Mouse (Mus musculus) stomach, embryonic 15.5 days (tissue): Measurements from ENCODE around the gene Nod2. TPM values are rescaled to one million over a fixed set of nuclear protein-coding genes. Genes with fewer than 3 reads are reported as not detected.

Experiments
- ATAC-seq: fragments of 200-750 bp; cut with Nextera tagmentation; 2 replicates; pipeline ENCODE4 v1.8.0; 2017; ENCODE audit warnings: low read depth, moderate number of reproducible peaks, moderate TSS enrichment; ENCODE audit not compliant: insufficient read depth, low FRiP score
- H3K27ac ChIP-seq: fragments of 300-500 bp; sonication (generic); 2 replicates; pipeline ENCODE4 v1.5.1; 2015; ENCODE audit warnings: mild to moderate bottlenecking, inconsistent platforms
- H3K27me3 ChIP-seq: fragments of 300-500 bp; sonication (generic); replicated peaks from 2 replicates; pipeline ENCODE4 v1.6.1; 2015; ENCODE audit warnings: inconsistent platforms
- H3K36me3 ChIP-seq: fragments of 300-500 bp; sonication (generic); 2 replicates; pipeline ENCODE4 v1.6.1; 2015; ENCODE audit warnings: inconsistent platforms
- H3K4me1 ChIP-seq: fragments of 300-500 bp; sonication (generic); 2 replicates; pipeline ENCODE4 v1.6.1; 2015; ENCODE audit warnings: inconsistent platforms
- H3K4me2 ChIP-seq: fragments of 300-500 bp; sonication (generic); 2 replicates; pipeline ENCODE4 v1.6.1; 2015; ENCODE audit warnings: mild to moderate bottlenecking, inconsistent platforms
- H3K4me3 ChIP-seq: fragments of 300-500 bp; sonication (generic); replicated peaks from 2 replicates; pipeline ENCODE4 v1.5.1; 2015; ENCODE audit warnings: inconsistent platforms
- H3K9ac ChIP-seq: fragments of 300-500 bp; sonication (generic); 2 replicates; pipeline ENCODE4 v1.6.1; 2015; ENCODE audit warnings: inconsistent platforms
- H3K9me3 ChIP-seq: fragments of 300-500 bp; sonication (generic); 2 replicates; pipeline ENCODE4 v1.6.1; 2016; ENCODE audit warnings: inconsistent platforms
- WGBS: fragments of 180-500 bp; shearing (Covaris S2); methylation state at CpG from one replicate; pipeline ENCODE4 v1.1.7; 2015; 5-methylcytosine and 5-hydroxymethylcytosine counted together
- polyA plus RNA-seq: library from polyadenylated mRNA; unstranded; fragments of >200 nt; fragmentation: Nextera tagmentation; extraction: Ambion mirVana; gene quantifications from 2 replicates; pipeline ENCODE4 v1.2.1, GENCODE M21; 2015

Nod2 gene
- polyA plus RNA-seq, 1 experiment from 2014 or later = 0.21 TPM

- Histone ChIP-seq H3K4me2 (no peak overlapping the region), H3K27ac (no peak overlapping the region), H3K9ac (no peak overlapping the region), H3K4me1 (no peaks in the 10 kb centered on the region), H3K27me3 (peaks cover 16% of the 10 kb centered on the region), H3K36me3 (no peaks in the 10 kb centered on the region), H3K4me3 (no peak overlapping the region), H3K9me3 (no peaks in the 10 kb centered on the region)
- no peak for ATAC-seq
- 61% methylated on average over 5 of the region's 5 CpGs for WGBS
Observed at GRCm38 (mm10) chr8:88620931-88621330, 26.2 kb upstream of the Nod2 start.

- WGBS = 2% methylated on average over 8 of the region's 8 CpGs
- ATAC-seq = no peak
Observed at GRCm38 (mm10) chr8:88621408-88621807, 25.7 kb upstream of the Nod2 start.

DNA sequence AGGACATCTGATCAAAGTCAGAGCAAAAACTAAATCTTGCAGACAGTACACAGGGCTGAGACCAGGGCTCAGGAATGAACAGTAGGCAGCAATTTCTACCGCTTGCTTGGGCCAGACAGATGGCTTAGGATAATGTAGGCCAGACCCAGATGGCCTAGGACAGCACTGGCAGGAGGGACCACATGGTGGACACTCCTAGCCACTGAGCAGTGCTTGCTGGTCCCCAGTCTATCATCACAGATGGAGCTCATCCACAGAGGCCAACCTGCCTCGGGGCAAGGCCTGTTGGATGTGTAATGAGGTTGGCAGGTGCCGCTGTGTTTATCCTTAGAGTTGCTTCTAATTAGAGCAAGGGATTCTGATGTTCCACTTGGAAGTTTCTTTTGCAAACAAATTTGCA lies 23.8 kb upstream of the Nod2 start:
- no peaks in the 10 kb centered on the region for H3K9me3 ChIP-seq
- no peak overlapping the region for H3K27ac ChIP-seq
- H3K27me3 ChIP-seq = peaks cover 27% of the 10 kb centered on the region
- WGBS = 74% methylated on average over 3 of the region's 3 CpGs
- 0 out of 2 replicates have a peak, but pooled peaks cover 9% of the 10 kb centered on the region for H3K4me1 ChIP-seq
- H3K4me3 ChIP-seq = no peak overlapping the region
- no peak overlapping the region for H3K9ac ChIP-seq
- H3K4me2 ChIP-seq = no peak overlapping the region
- ATAC-seq = no peak
- no peaks in the 10 kb centered on the region for H3K36me3 ChIP-seq

More at GRCm38 (mm10) chr8:88621408-88621807, 25.7 kb upstream of the Nod2 start:
- Histone ChIP-seq H3K9ac (no peak overlapping the region), H3K36me3 (no peaks in the 10 kb centered on the region), H3K4me2 (no peak overlapping the region), H3K4me1 (no peaks in the 10 kb centered on the region), H3K27me3 (peaks cover 20% of the 10 kb centered on the region), H3K4me3 (no peak overlapping the region), H3K9me3 (no peaks in the 10 kb centered on the region), H3K27ac (no peak overlapping the region)

DNA sequence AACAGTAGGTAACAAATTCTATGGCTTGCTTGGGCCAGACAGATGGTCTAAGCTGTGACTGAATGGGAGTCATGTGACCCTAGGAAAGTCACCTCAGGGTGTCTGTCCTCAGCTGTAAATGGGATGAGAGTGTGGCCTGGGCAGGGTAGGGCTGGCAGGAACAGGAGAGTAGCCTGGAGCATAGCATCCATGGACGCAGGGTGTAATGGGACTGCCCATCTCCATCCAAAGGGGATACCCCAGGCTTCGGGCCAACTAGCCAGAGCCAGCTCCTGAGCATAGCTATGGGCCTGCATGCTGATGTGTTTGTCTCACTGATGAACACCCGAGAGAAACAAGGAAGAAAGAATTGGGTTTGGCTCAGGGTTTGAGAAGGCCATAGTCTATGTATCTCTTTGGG lies 22.8 kb upstream of the Nod2 start:
- no peak overlapping the region for H3K9ac ChIP-seq
- H3K36me3 ChIP-seq = no peaks in the 10 kb centered on the region
- H3K4me3 ChIP-seq = no peak overlapping the region
- ATAC-seq = no peak
- 90% methylated on average over 3 of the region's 3 CpGs for WGBS
- no peak overlapping the region for H3K4me2 ChIP-seq
- 0 out of 2 replicates have a peak, but pooled peaks cover 9% of the 10 kb centered on the region for H3K4me1 ChIP-seq
- no peaks in the 10 kb centered on the region for H3K9me3 ChIP-seq
- no peak overlapping the region for H3K27ac ChIP-seq
- peaks cover 27% of the 10 kb centered on the region for H3K27me3 ChIP-seq

GRCm38 (mm10) chr8:88626433-88626832 lies 20.7 kb upstream of the Nod2 start:
- WGBS = 51% methylated on average over 3 of the region's 3 CpGs
- no peak overlapping the region for H3K4me3 ChIP-seq
- no peak overlapping the region for H3K27ac ChIP-seq
- H3K36me3 ChIP-seq = no peaks in the 10 kb centered on the region
- no peak for ATAC-seq
- H3K9ac ChIP-seq = no peak overlapping the region
- H3K9me3 ChIP-seq = no peaks in the 10 kb centered on the region
- H3K4me1 ChIP-seq = 0 out of 2 replicates have a peak, but pooled peaks cover 9% of the 10 kb centered on the region
- H3K27me3 ChIP-seq = peaks cover 27% of the 10 kb centered on the region
- H3K4me2 ChIP-seq = no peak overlapping the region

DNA sequence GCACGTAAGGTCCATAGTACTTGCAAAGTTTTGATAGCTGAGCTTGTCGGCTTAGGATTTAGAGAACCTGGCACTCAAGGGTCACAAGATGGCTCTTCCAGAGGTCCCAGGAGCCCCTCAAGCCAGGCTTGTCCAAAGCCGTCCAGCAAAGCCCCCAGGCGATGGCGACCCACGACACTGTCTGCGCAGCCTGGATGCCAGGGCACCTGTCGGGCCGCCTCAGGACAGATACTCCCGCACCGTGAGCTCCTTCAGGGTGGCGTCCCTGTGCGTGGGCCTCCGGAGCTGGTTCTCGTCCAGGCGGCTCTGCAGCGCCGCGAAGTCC lies 20.2 kb upstream of the Nod2 start:
- Histone ChIP-seq H3K4me2 (peak overlapping the region; percentile 96), H3K9me3 (no peaks in the 10 kb centered on the region), H3K27ac (no peak overlapping the region), H3K36me3 (no peaks in the 10 kb centered on the region), H3K9ac (peak overlapping the region; percentile 44), H3K27me3 (peaks cover 27% of the 10 kb centered on the region), H3K4me3 (peak overlapping the region; percentile 45), H3K4me1 (0 out of 2 replicates have a peak, but pooled peaks cover 9% of the 10 kb centered on the region)
- no peak; the same call in 1 of the 2 replicates for ATAC-seq
- 12% methylated on average over 19 of the region's 19 CpGs for WGBS

DNA sequence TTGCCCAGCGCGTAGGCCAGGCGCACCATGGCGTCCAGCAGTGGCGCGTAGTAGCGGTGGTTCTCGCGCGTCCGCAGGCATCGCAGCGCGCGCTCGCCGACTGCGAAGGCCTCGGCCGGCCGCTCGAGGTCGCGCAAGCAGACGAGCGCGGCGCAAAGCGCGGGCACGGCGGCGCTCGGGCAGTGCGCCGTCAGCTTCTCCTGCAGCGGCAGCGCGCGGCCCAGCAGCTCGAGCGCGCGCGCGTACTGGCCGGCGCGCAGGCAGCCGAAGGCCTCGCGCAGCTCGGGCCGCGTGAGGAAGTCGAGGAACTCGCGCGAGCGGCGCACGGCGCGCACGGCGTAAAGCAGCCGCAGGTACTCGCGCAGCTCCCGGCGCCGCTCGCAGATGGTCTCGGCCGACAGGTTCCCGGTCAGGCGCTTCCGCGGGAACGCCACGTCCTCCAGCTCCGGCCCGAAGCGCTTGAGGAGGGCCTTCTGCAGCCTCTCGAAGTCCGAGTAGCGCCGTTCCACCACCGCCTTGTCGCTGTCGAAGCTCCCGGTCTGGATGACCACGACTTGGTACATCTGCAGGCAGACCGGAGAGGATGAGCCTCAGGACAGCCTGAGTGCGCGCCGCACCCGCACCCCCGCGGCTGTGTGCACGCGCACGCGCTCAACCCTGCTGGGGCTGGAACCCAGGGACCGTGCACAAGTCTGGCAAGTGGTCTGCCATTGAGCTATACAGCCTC lies 19.7 kb upstream of the Nod2 start:
- H3K9me3 ChIP-seq = no peaks in the 10 kb centered on the region
- H3K36me3 ChIP-seq = no peaks in the 10 kb centered on the region
- peak overlapping the region; percentile 45 for H3K4me3 ChIP-seq
- H3K27ac ChIP-seq = no peak overlapping the region
- peak overlapping the region; percentile 96 for H3K4me2 ChIP-seq
- ATAC-seq = peak; percentile 83
- peak overlapping the region; percentile 54 for H3K9ac ChIP-seq
- 0 out of 2 replicates have a peak, but pooled peaks cover 9% of the 10 kb centered on the region for H3K4me1 ChIP-seq
- H3K27me3 ChIP-seq = peaks cover 23% of the 10 kb centered on the region
- WGBS = under 1% methylated on average over 105 of the region's 105 CpGs

DNA sequence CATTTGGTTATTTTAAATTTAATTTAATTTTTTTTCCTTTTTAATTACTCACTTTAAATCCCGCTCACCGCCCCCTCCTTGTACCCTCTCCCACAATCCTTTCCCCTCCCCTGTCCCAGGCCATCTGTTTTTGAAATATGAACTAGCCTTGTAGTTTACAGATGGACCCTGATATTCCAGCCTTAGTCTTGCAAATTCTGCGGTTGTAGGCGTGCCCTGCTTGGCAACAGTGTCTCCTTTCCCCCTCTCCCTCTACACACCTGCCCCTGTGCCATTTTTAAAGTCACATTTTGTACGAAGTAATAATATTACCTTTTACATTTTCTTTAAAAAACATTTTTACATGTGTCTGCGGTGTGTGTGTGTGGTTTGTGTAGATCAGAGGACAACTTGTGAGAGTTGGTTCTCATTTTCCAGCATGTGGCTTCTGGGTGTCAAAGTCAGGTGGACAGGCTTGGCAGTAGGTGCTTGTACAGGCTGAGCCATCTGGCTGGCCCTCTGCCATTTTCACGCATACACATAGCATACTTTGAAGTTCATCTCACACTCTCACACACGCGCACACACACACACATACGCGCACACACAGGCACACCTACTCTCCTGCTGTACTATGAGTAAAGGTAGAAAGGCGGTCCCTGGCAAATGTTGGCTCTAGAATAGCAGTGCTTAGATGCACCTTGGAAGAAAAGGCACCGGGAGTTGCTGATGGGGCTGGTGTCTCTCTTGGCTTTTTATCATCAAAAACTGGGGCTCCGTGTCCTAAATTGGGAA lies 18.9 kb upstream of the Nod2 start:
- H3K36me3 ChIP-seq = no peaks in the 10 kb centered on the region
- 60% methylated on average over 14 of the region's 14 CpGs for WGBS
- peak overlapping the region; percentile 96 for H3K4me2 ChIP-seq
- no peaks in the 10 kb centered on the region for H3K9me3 ChIP-seq
- H3K4me3 ChIP-seq = peak overlapping the region; percentile 45
- ATAC-seq = no peak
- peaks cover 19% of the 10 kb centered on the region for H3K27me3 ChIP-seq
- no peak overlapping the region for H3K27ac ChIP-seq
- H3K4me1 ChIP-seq = 0 out of 2 replicates have a peak, but pooled peaks cover 9% of the 10 kb centered on the region
- H3K9ac ChIP-seq = no peak overlapping the region

DNA sequence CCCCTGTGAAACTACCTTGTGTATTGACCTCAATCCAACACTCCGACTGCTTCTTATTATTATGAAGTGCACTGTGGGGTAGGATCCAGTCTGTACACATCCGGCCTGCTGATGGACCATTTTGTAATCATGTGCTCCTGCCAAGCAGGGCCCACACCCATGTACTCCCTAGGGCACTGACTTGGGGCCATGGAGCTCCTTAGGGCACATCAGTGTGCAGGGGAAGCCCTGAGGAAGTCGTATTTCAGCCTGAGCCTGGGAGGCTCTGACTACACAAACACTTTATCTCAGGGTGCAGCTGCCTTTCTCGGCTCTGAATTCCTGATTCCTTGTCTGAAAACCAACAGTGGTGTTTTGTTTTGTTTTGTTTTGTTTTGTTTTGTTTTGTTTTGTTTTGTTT lies 16.9 kb upstream of the Nod2 start:
- no peaks in the 10 kb centered on the region for H3K9me3 ChIP-seq
- no peak for ATAC-seq
- 0 out of 2 replicates have a peak, but pooled peaks cover 9% of the 10 kb centered on the region for H3K4me1 ChIP-seq
- peaks cover 19% of the 10 kb centered on the region for H3K27me3 ChIP-seq
- H3K4me2 ChIP-seq = no peak overlapping the region
- H3K9ac ChIP-seq = no peak overlapping the region
- H3K4me3 ChIP-seq = no peak overlapping the region
- H3K27ac ChIP-seq = no peak overlapping the region
- WGBS = 67% methylated on average over 4 of the region's 4 CpGs
- H3K36me3 ChIP-seq = no peaks in the 10 kb centered on the region

DNA sequence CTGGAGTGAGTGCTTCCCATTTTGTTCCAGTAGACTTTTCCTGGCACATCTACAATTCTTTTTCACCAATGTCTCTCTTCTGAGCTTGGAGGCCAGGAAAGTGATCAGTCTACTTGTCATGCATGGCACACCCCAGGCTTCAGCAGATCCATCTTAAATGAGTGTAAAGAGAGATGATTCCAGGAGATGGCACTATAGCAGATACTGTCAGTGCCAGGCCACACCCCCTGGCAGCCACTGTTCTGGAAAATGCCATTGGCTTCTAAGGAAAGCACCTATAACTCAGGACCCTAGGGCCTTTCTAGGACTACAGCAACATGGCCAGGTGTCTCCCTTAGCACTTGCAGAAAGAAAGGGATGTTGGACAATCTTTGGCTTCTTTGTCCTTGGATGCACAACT lies 16.0 kb upstream of the Nod2 start:
- no peak for ATAC-seq

DNA sequence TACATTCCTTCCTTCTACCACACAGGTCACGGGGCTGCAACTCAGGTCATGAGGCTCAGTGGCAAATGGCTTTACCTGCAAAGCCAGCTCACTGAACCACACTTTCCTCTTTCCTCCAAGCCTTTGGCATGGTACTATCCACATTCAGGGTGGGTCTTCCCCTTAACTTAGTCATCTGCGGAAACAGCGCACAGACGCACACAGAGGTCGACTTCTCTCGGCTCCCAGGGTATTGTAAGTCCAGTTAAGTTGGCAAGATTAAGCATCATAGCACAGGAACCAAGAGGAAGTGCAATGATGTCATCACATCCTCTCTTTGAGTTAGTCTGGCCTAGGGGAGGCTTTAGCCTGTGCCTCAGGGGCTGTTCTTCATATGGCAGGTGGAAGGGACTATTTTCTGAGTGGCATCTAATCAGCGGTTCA lies 13.8 kb upstream of the Nod2 start:
- no peak overlapping the region for H3K27ac ChIP-seq
- H3K4me3 ChIP-seq = no peak overlapping the region
- H3K27me3 ChIP-seq = no peaks in the 10 kb centered on the region
- no peak for ATAC-seq
- 72% methylated on average over 7 of the region's 7 CpGs for whole genome bisulfite sequencing
- no peaks in the 10 kb centered on the region for H3K36me3 ChIP-seq
- no peaks in the 10 kb centered on the region for H3K9me3 ChIP-seq
- no peak overlapping the region for H3K4me2 ChIP-seq
- no peak overlapping the region for H3K9ac ChIP-seq
- H3K4me1 ChIP-seq = no peaks in the 10 kb centered on the region

More for the DNA sequence above, 16.0 kb upstream of the Nod2 start:
- H3K4me2 ChIP-seq = no peak overlapping the region
- H3K27ac ChIP-seq = no peak overlapping the region
- H3K36me3 ChIP-seq = no peaks in the 10 kb centered on the region
- H3K4me3 ChIP-seq = no peak overlapping the region
- H3K9ac ChIP-seq = no peak overlapping the region
- H3K27me3 ChIP-seq = peaks cover 10% of the 10 kb centered on the region
- H3K4me1 ChIP-seq = 0 out of 2 replicates have a peak, but pooled peaks cover 9% of the 10 kb centered on the region
- no peaks in the 10 kb centered on the region for H3K9me3 ChIP-seq
